Mouse (Mus musculus) embryonic facial prominence, embryonic 13.5 days (tissue): ENCODE measurements around the gene Rbpjl. TPM values are rescaled to one million over a fixed set of nuclear protein-coding genes. Genes with fewer than 3 reads are reported as not detected.

Source experiments
- ATAC-seq: fragments of 200-750 bp; cut with Nextera tagmentation; 2 replicates; pipeline ENCODE4 v1.8.0; 2017; ENCODE audit warnings: low read depth; ENCODE audit not compliant: insufficient number of reproducible peaks, insufficient read depth, low FRiP score, low TSS enrichment
- H3K27ac ChIP-seq: fragments of 300-500 bp; sonication (generic); 2 replicates; pipeline ENCODE4 v1.5.1; 2015; ENCODE audit warnings: moderate library complexity, mild to moderate bottlenecking, inconsistent platforms
- H3K27me3 ChIP-seq: fragments of 300-500 bp; sonication (generic); 2 replicates; pipeline ENCODE4 v1.6.1; 2015; ENCODE audit warnings: mild to moderate bottlenecking, inconsistent platforms
- H3K36me3 ChIP-seq: fragments of 300-500 bp; sonication (generic); 2 replicates; pipeline ENCODE4 v1.6.1; 2015; ENCODE audit warnings: mild to moderate bottlenecking, inconsistent platforms
- H3K4me1 ChIP-seq: fragments of 300-500 bp; sonication (generic); 2 replicates; pipeline ENCODE4 v1.6.1; 2015; ENCODE audit warnings: inconsistent platforms
- H3K4me2 ChIP-seq: fragments of 300-500 bp; sonication (generic); 2 replicates; pipeline ENCODE4 v1.6.1; 2015; ENCODE audit warnings: moderate library complexity, mild to moderate bottlenecking, inconsistent platforms
- H3K4me3 ChIP-seq: fragments of 300-500 bp; sonication (generic); 2 replicates; pipeline ENCODE4 v1.5.1; 2015; ENCODE audit warnings: mild to moderate bottlenecking, inconsistent platforms
- H3K9ac ChIP-seq: fragments of 300-500 bp; sonication (generic); 2 replicates; pipeline ENCODE4 v1.6.1; 2015; ENCODE audit warnings: mild to moderate bottlenecking, inconsistent platforms
- H3K9me3 ChIP-seq: fragments of 300-500 bp; sonication (generic); 2 replicates; pipeline ENCODE4 v1.6.1; 2016; ENCODE audit warnings: inconsistent platforms
- WGBS: fragments of 180-500 bp; shearing (Covaris S2); methylation state at CpG from one replicate; pipeline ENCODE4 v1.1.7; 2015; ENCODE audit warnings: mixed read lengths; 5-methylcytosine and 5-hydroxymethylcytosine counted together
- polyA plus RNA-seq: library from polyadenylated mRNA; unstranded; fragments of >200 nt; fragmentation: Nextera tagmentation; extraction: Ambion mirVana; gene quantifications from 2 replicates; pipeline ENCODE4 v1.2.1, GENCODE M21; 2015

The Rbpjl gene
- polyA plus RNA-seq, 1 experiment from 2014 or later = 0.59 TPM

DNA sequence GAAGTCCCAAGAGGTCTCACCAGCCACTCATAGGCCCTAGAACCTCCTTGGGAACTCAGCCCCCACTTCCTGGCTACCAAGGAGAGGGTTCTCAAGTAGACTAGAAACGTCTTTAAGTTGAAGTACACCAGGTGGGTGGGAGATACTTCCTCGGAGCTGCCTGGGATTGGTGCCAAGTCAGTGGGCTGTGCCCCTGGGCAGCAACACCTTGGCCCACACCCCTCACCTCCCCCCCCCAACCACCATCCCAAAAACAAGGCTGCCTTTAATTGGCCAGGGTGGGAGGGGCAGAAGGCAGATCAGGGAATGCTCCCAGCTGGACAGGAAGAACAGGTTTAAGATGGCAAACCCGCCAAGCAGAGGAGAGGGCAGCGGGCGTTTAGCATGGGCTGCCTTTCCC is 37.4 kb downstream of the Rbpjl start:
- Histone ChIP-seq H3K4me3 (no peak overlapping the region), H3K27ac (0 out of 2 replicates have a peak overlapping the region, but pooled peaks have one; percentile 16), H3K9ac (no peak overlapping the region), H3K9me3 (no peaks in the 10 kb centered on the region), H3K27me3 (no peaks in the 10 kb centered on the region), H3K4me1 (peaks cover 79% of the 10 kb centered on the region), H3K4me2 (peak overlapping the region; percentile 80), H3K36me3 (no peaks in the 10 kb centered on the region; the same call in 1 of the 2 replicates)
- WGBS = 68% methylated on average over 5 of the region's 5 CpGs
- no peak for ATAC-seq

DNA sequence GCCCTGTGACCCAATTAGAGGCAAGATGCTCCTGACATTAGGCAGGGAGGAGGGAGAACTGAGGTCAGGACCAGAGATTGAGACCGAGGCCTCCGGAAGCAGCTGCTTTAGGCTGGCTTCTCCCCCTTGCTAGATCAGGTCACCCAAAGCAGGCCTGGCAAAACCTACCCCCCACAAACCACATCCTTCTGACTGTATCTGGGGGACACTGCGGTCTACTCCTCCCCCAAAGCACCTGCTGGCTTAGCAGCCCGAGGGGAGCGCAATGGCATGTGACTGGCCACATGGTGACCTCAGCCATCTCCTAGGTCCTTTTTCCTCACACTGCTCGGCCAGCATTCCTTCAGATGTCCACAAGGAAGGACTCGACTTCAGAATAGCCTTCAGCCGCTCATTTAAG is 38.2 kb downstream of the Rbpjl start:
- Histone ChIP-seq H3K4me1 (peaks cover 70% of the 10 kb centered on the region), H3K9me3 (no peaks in the 10 kb centered on the region), H3K4me3 (peak overlapping the region; percentile 76), H3K27me3 (no peaks in the 10 kb centered on the region), H3K27ac (no peak overlapping the region), H3K4me2 (peak overlapping the region; percentile 80), H3K9ac (peak overlapping the region; percentile 37; the same call in 1 of the 2 replicates), H3K36me3 (no peaks in the 10 kb centered on the region; the same call in 1 of the 2 replicates)
- 29% methylated on average over 8 of the region's 8 CpGs for WGBS
- ATAC-seq = no peak

DNA sequence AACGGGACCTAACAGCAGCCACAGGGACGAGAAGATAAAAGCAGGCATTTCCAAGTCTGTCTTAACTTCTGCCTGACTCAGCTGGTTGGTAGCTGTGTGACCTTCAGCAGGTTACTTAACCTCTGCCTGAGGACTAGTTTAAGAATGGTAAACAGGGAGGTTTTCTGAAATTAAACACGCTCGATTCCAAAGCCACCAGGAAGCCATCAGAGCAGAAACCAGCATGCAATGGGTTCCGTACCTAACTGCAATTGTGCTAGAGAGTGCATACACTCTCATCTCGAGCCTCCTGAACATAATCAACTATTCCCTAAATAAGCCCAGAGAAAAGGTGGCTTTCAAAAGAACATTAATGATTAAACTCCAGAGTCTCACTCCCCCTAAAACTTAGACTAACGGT is 38.8 kb downstream of the Rbpjl start:
- ATAC-seq = no peak
- peak overlapping the region; percentile 89 for H3K9ac ChIP-seq
- H3K27ac ChIP-seq = no peak overlapping the region
- peak overlapping the region; percentile 76 for H3K4me3 ChIP-seq
- H3K4me2 ChIP-seq = peak overlapping the region; percentile 80
- WGBS = 21% methylated on average over 7 of the region's 7 CpGs
- H3K9me3 ChIP-seq = no peaks in the 10 kb centered on the region
- peaks cover 64% of the 10 kb centered on the region for H3K4me1 ChIP-seq
- H3K27me3 ChIP-seq = no peaks in the 10 kb centered on the region
- no peaks in the 10 kb centered on the region; the same call in 1 of the 2 replicates for H3K36me3 ChIP-seq

DNA sequence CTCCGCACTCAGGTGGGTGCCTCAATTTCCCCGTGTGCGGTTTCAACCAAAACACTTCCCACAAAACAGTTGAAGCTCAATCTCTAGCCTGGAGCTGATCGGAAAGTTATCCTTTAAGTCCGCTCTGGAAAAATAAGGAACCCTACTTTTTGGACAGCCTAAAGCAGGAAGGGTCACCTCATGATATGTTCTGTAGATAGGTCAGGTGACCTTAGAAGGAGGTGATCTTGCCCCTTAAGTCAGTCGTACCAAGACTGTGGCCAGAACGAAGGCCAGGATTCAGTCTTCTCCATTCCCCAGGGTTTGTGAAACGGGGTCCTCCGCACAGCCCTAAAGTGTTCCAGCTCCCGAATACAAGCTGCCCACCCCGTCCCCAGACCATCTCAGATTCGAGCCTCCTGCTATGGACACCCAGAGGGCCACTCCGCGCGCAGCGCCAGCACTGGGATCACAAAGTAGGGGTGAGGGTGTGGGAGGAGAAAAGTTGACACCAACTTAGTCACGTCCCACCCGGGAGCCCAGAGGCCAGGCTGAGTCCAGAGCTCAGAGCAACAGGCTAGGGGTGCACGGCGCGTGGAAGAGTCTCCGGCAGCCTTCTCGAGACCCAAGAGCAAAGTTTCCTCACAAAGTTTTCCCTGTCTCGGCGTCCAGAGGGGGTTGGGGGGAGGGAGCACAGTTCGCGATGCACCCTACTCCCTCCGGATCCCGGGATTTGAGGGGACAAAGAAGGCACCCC is 39.5 kb downstream of the Rbpjl start:
- Histone ChIP-seq H3K4me2 (peak overlapping the region; percentile 80), H3K9ac (peak overlapping the region; percentile 89), H3K27me3 (no peaks in the 10 kb centered on the region), H3K27ac (peak overlapping the region; percentile 85), H3K36me3 (no peaks in the 10 kb centered on the region; the same call in 1 of the 2 replicates), H3K4me1 (peaks cover 58% of the 10 kb centered on the region), H3K4me3 (peak overlapping the region; percentile 76), H3K9me3 (no peaks in the 10 kb centered on the region)
- WGBS = 2% methylated on average over 29 of the region's 29 CpGs
- ATAC-seq = no peak

DNA sequence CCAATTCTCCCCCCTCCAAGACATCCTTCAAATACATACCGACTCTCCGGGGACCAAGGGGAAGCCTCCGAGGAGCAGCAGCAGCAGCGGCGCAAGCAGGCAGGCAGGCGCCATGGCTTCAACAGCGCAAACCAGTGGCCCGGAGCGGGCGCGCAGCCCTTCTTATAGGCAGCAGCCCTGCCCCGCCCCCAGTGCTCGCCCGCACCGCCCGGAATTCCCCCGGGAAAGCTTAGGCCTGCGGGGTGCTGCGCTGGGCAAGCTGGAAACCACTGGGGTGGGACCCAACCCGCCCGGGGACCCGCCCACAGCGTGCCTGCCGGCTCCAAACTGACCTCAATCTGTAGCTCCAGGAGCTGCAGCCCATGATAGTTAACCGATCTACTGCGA is 40.1 kb downstream of the Rbpjl start:
- peaks cover 53% of the 10 kb centered on the region for H3K4me1 ChIP-seq
- no peaks in the 10 kb centered on the region for H3K27me3 ChIP-seq
- H3K4me2 ChIP-seq = peak overlapping the region; percentile 80
- H3K9ac ChIP-seq = peak overlapping the region; percentile 89
- ATAC-seq = peak; percentile 84
- peak overlapping the region; percentile 85 for H3K27ac ChIP-seq
- H3K36me3 ChIP-seq = no peaks in the 10 kb centered on the region; the same call in 1 of the 2 replicates
- under 1% methylated on average over 26 of the region's 26 CpGs for WGBS
- H3K9me3 ChIP-seq = no peaks in the 10 kb centered on the region
- peak overlapping the region; percentile 76 for H3K4me3 ChIP-seq

DNA sequence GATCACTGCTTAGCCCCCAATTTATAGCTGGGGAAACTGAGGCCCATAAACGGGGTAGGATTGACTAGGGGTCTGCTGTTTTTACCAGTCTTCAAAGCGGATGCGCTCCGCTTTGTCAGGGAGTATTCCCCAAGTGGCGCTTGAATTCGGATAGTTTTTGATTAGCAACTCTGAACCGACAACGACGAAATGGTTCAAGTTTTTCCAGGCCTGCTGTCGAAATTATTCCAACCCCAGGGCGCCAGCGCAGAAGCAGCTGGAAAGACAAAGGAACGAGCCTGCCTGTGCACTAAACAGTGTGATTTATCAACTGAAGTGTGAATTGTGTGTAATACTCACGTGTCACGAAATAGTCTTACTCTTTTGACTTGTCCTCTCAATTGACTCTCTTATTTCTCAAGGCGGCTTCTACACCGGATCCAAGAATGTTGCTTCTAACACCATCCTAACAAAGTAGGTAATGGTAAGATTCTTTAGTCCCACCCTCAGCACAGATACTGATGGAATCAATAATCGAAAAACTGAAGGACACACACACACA is 40.6 kb downstream of the Rbpjl start, which contains the start of gene Sdc4:
Gene Sdc4, minus strand, starts transcription at position 428 of the 541 bp plus-strand sequence.
- Histone ChIP-seq H3K4me3 (peak within 1 kb of the TSS; percentile 76), H3K27me3 (no peaks in the 10 kb centered on the region), H3K4me1 (peaks cover 48% of the 10 kb centered on the region), H3K36me3 (no peaks in the 10 kb centered on the region; the same call in 1 of the 2 replicates), H3K4me2 (peak within 1 kb of the TSS; percentile 80), H3K27ac (peak within 1 kb of the TSS; percentile 85), H3K9ac (peak within 1 kb of the TSS; percentile 89), H3K9me3 (no peaks in the 10 kb centered on the region)
- no peak for ATAC-seq
- WGBS = 9% methylated on average over 18 of the region's 18 CpGs

DNA sequence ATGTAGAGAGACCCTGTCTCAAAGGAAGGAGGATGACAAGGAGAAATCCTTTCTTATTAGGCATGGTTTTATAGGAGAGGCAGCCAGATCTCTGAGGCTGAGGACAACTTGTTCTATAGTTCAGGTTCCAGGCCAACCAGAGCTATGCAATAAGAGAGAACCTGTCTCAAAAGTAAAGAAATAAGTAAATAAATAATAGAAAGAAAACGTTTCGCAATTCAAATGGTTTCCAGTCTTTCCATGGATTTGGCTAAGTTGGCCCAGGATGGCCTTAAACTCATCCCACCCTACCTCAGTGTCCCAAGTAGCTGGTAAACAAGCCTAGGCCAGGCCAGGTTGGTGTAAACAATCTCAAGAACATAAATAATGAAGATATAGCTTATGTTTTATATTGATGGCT is 41.8 kb downstream of the Rbpjl start:
- no peak for ATAC-seq
- 87% methylated on average over 2 of the region's 2 CpGs for WGBS
- Histone ChIP-seq H3K4me1 (peaks cover 48% of the 10 kb centered on the region), H3K4me3 (no peak overlapping the region), H3K4me2 (no peak overlapping the region), H3K36me3 (no peaks in the 10 kb centered on the region; the same call in 1 of the 2 replicates), H3K27ac (no peak overlapping the region), H3K9ac (no peak overlapping the region), H3K9me3 (no peaks in the 10 kb centered on the region), H3K27me3 (no peaks in the 10 kb centered on the region)

DNA sequence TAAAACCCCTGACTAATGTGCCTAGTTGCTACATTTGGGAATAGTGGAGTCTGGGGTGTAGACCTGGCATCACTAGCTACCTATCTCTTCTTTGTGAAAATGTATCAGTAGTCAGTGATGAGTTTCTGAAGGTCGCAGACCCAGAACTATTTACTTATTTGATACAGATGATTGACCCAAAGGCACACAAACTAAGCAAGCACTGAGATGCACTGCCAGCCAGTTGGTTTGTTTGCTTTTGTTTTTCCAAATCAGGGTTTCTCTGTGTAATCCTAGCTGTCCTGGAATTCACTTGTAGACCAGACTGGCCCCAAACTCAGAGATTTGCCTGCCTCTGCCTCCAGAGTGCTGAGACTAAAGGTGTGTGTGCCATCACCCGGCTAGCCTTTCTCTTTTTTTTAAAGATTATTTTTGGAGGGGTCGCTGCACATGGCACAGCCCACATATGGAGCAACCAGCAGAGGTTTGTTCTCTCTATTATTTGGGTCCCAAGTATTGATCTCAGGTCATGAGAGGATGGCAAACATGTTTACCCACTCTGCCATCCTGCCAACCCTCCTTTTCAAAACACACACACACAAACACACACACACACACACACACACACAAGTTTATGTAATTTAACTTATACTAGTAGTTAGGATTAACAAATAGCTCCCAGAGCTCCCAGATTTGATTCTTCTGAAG is 42.6 kb downstream of the Rbpjl start:
- no peaks in the 10 kb centered on the region for H3K27me3 ChIP-seq
- 83% methylated on average over 3 of the region's 3 CpGs for WGBS
- no peaks in the 10 kb centered on the region for H3K36me3 ChIP-seq
- H3K9me3 ChIP-seq = no peaks in the 10 kb centered on the region
- H3K4me3 ChIP-seq = no peak overlapping the region
- no peak overlapping the region for H3K4me2 ChIP-seq
- ATAC-seq = no peak
- no peak overlapping the region for H3K9ac ChIP-seq
- no peak overlapping the region for H3K27ac ChIP-seq
- peaks cover 42% of the 10 kb centered on the region for H3K4me1 ChIP-seq

DNA sequence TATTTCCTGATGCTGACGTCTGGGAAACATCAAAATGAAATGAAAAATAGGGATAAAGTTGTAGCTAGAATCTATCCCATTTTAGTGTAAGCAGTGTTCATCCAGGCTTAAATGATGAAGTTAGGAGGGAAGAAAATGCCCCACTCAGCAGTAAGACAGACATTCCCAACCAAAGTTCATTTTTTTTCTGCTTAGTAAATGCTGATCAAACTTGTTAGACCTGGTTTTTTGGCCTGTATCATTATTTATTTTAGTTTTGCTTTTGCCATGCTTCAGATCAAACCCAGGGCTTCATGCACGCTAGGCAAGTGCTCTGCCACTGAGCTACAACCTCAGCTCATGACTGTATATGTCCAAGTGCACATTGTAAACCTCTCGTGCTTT is 43.1 kb downstream of the Rbpjl start:
- no peaks in the 10 kb centered on the region for H3K27me3 ChIP-seq
- H3K4me1 ChIP-seq = peaks cover 37% of the 10 kb centered on the region
- no peaks in the 10 kb centered on the region for H3K9me3 ChIP-seq
- no peak overlapping the region for H3K9ac ChIP-seq
- WGBS = 69% methylated on average over 3 of the region's 3 CpGs
- no peak for ATAC-seq
- H3K4me3 ChIP-seq = no peak overlapping the region
- no peak overlapping the region for H3K4me2 ChIP-seq
- no peaks in the 10 kb centered on the region for H3K36me3 ChIP-seq
- H3K27ac ChIP-seq = no peak overlapping the region

DNA sequence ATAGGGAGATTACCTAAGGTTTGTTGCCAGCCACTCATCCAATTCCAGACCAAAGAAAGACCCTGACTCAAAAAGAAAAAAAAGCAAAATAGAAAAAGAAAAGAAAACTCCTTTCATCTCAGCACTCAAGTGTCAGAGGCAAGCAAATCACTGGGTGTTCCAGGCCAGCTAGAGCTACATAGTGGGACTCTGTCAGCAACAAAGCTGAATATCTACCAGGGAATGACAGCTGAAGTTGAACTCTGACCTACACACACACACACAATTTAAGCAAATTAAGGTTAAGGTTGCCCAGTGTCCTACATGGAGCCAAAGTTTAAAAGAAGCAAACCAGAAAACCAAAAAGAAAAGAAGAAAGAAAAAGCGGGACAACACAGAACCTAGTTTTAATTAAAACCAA is 45.2 kb downstream of the Rbpjl start:
- H3K4me3 ChIP-seq = no peak overlapping the region
- ATAC-seq = no peak
- peaks cover 40% of the 10 kb centered on the region for H3K4me1 ChIP-seq
- no peaks in the 10 kb centered on the region for H3K27me3 ChIP-seq
- no peak overlapping the region for H3K27ac ChIP-seq
- WGBS = 45% methylated on average over 1 of the region's 1 CpGs
- no peaks in the 10 kb centered on the region for H3K36me3 ChIP-seq
- no peak overlapping the region for H3K4me2 ChIP-seq
- no peaks in the 10 kb centered on the region for H3K9me3 ChIP-seq
- H3K9ac ChIP-seq = no peak overlapping the region

DNA sequence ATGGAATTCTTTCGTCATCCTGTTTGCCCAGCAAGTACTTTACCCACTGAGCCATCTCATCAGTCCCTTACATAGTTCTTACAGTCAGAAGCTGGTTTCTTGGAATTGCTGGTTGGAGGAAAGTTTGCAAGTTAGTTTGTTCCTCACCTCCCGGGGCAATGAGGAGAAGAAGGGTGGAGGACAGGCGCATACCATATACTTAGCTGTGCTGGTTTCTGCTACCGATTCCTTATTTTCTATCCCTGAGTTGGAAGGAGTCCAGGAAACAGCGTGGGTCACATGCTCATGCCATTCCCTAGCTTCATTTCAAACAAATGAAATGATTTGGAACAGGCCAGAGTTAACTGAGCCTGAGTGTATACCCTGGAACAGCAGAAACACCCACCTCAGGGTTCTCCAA is 46.0 kb downstream of the Rbpjl start:
- H3K4me3 ChIP-seq = no peak overlapping the region
- no peaks in the 10 kb centered on the region for H3K27me3 ChIP-seq
- no peak overlapping the region for H3K4me2 ChIP-seq
- H3K4me1 ChIP-seq = peaks cover 33% of the 10 kb centered on the region
- H3K27ac ChIP-seq = peak overlapping the region; percentile 55
- no peaks in the 10 kb centered on the region for H3K9me3 ChIP-seq
- H3K36me3 ChIP-seq = no peaks in the 10 kb centered on the region
- ATAC-seq = peak; percentile 33; the same call in 1 of the 2 replicates
- WGBS = 58% methylated on average over 5 of the region's 5 CpGs
- no peak overlapping the region for H3K9ac ChIP-seq
